Mouse (Mus musculus) hindbrain, postnatal 0 days (tissue): ENCODE results near the gene Dlat. TPM values are rescaled to one million over a fixed set of nuclear protein-coding genes. Genes with fewer than 3 reads are reported as not detected.

Source experiments
- ATAC-seq: fragments of 200-750 bp; cut with Nextera tagmentation; 2 replicates; pipeline ENCODE4 v1.8.0; 2017; ENCODE audit warnings: mild to moderate bottlenecking, moderate TSS enrichment, moderate library complexity
- DNase-seq: peaks from one replicate; pipeline ENCODE4 v3.0.0-alpha.2; 2015; ENCODE audit warnings: low spot score
- H3K27ac ChIP-seq: fragments of 300-500 bp; sonication (generic); 2 replicates; pipeline ENCODE4 v1.5.1; 2014; ENCODE audit warnings: mild to moderate bottlenecking
- H3K27me3 ChIP-seq: fragments of 300-500 bp; sonication (generic); 2 replicates; pipeline ENCODE4 v1.6.1; 2014; ENCODE audit warnings: low read length, mixed read lengths; ENCODE audit not compliant: insufficient read depth
- H3K36me3 ChIP-seq: fragments of 300-500 bp; sonication (generic); 2 replicates; pipeline ENCODE4 v1.6.1; 2014; ENCODE audit warnings: low read length, mixed read lengths; ENCODE audit not compliant: insufficient read depth
- H3K4me1 ChIP-seq: fragments of 300-500 bp; sonication (generic); 2 replicates; pipeline ENCODE4 v1.6.1; 2014; ENCODE audit warnings: antibody characterized with exemption, low read length, mixed read lengths; ENCODE audit not compliant: insufficient read depth
- H3K4me2 ChIP-seq: fragments of 300-500 bp; sonication (generic); 2 replicates; pipeline ENCODE4 v1.6.1; 2014; ENCODE audit warnings: low read depth, mild to moderate bottlenecking, low read length, moderate library complexity, mixed read lengths
- H3K4me3 ChIP-seq: fragments of 300-500 bp; sonication (generic); 2 replicates; pipeline ENCODE4 v1.5.1; 2014; ENCODE audit warnings: low read length
- H3K9ac ChIP-seq: fragments of 300-500 bp; sonication (generic); replicated peaks from 2 replicates; pipeline ENCODE4 v1.6.1; 2014; ENCODE audit warnings: mild to moderate bottlenecking, low read length, moderate library complexity, mixed read lengths
- H3K9me3 ChIP-seq: fragments of 300-500 bp; sonication (generic); 2 replicates; pipeline ENCODE4 v1.6.1; 2016; ENCODE audit warnings: low read length, mixed read lengths
- CTCF ChIP-seq: IDR thresholded peaks from 2 replicates; pipeline ENCODE4 v1.5.1; 2016; ENCODE audit warnings: antibody characterized with exemption, control low read depth, low read depth
- WGBS: fragments of 180-500 bp; shearing (Covaris S2); extraction: QIAGEN DNeasy Blood & Tissue Kit; methylation state at CpG from one replicate; pipeline ENCODE4 v1.1.7; 2014; 5-methylcytosine and 5-hydroxymethylcytosine counted together
- polyA plus RNA-seq: library from polyadenylated mRNA; unstranded; fragments of >200 nt; fragmentation: Nextera tagmentation; extraction: Ambion mirVana; gene quantifications from 2 replicates; pipeline ENCODE4 v1.2.1, GENCODE M21; 2015
- total RNA-seq: library from RNA; depleted of rRNA; stranded (reverse); fragments of >200 nt; gene quantifications from 2 replicates; pipeline ENCODE4 v1.2.3, GENCODE M21; 2014

Dlat gene
- total and polyA plus RNA-seq, 2 experiments from 2014 or later: 65.1 to 77.4 TPM

DNA sequence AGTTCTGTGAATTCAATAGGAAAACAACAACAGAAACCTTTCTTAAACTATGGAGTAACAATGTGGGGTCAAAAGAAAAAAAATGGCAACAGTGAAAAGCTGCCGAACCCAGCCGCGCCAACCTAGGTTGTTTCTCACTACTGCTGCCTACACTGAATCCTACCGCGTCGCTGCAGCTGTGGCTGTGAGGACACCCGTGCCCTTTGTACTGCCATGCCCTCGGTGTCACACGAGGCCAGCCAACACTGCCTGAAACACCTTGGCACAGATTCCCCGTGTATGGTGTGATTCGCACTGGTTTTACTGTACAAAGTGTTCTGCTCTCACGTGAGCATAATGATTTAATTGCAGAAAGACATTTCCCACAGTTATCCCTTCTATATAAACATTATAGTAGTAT, 851 bp upstream of the Dlat start:
- no peaks in the 10 kb centered on the region for H3K9me3 ChIP-seq
- peak; percentile 38 for DNase-seq
- H3K4me1 ChIP-seq: peaks cover 9% of the 10 kb centered on the region; the same call in 1 of the 2 replicates
- H3K27me3 ChIP-seq: no peaks in the 10 kb centered on the region
- ATAC-seq: no peak
- H3K9ac ChIP-seq: peak overlapping the region; percentile 98; the same call in 1 of the 2 replicates
- TF ChIP-seq CTCF: no peak
- H3K36me3 ChIP-seq: peaks cover 8% of the 10 kb centered on the region; the same call in 1 of the 2 replicates
- H3K27ac ChIP-seq: peak overlapping the region; percentile 92; the same call in 1 of the 2 replicates
- whole genome bisulfite sequencing: 19% methylated on average over 12 of the region's 12 CpGs
- peak overlapping the region; percentile 96 for H3K4me3 ChIP-seq
- peak overlapping the region; percentile 81 for H3K4me2 ChIP-seq

DNA sequence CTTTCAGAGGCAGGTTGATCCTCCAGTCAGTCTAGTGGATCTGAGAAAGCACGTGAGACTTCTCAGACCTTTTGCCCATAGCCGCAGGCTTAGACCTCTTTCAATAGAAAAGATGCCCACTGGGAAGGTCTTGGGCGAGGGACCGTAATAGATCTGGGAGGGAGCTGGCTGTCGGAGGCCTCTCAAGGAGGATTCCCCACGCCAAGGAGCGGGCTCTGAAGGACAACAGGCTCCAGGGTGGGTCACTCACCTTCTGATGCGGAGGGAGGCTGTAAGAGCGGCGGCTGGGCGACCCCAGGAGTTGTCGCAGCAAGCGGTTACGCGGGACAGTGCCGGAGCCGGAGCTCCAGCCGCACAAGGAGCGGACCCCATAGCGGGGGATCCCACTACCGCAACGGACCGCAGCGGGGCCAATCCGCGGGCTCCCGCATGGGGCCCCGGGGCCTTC, 615 bp downstream of the Dlat start:
- no peaks in the 10 kb centered on the region for H3K9me3 ChIP-seq
- DNase-seq (no peak), ATAC-seq (no peak; the same call in none of the 2 replicates)
- peak overlapping the region; percentile 98 for H3K9ac ChIP-seq
- peak overlapping the region; percentile 96 for H3K4me3 ChIP-seq
- H3K36me3 ChIP-seq: peaks cover 4% of the 10 kb centered on the region; the same call in 1 of the 2 replicates
- no peaks in the 10 kb centered on the region for H3K27me3 ChIP-seq
- peak overlapping the region; percentile 92 for H3K27ac ChIP-seq
- WGBS: under 1% methylated on average over 20 of the region's 28 CpGs
- peaks cover 9% of the 10 kb centered on the region; the same call in 1 of the 2 replicates for H3K4me1 ChIP-seq
- TF ChIP-seq CTCF: no peak
- H3K4me2 ChIP-seq: peak overlapping the region; percentile 81

DNA sequence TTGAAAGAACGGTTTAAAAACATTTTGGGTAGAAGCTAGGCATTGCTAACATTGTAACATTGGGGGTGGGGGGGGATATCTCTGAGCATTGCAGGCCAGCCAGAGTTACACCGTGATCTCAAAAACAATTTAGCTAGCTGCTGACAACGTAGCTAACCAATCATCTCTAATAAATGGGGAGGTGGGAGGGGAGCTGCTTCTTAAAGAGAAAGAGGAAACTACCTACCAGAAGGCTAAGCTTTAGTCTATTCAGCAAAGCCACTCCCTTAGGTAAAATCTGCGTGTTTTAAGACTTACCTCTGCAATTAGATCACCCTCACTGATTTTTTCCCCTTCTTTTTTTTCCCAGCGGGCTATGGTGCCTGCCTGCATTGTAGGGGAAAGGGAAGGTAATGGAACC, 1.2 kb downstream of the Dlat start:
- Histone ChIP-seq H3K27me3 (no peaks in the 10 kb centered on the region), H3K4me3 (peak overlapping the region; percentile 96), H3K4me1 (peaks cover 9% of the 10 kb centered on the region; the same call in 1 of the 2 replicates), H3K9ac (peak overlapping the region; percentile 98), H3K27ac (peak overlapping the region; percentile 92; the same call in 1 of the 2 replicates), H3K36me3 (peaks cover 5% of the 10 kb centered on the region; the same call in 1 of the 2 replicates), H3K9me3 (no peaks in the 10 kb centered on the region), H3K4me2 (peak overlapping the region; percentile 81)
- 22% methylated on average over 5 of the region's 5 CpGs for WGBS
- peak; percentile 27 for DNase-seq
- ATAC-seq: 0 out of 2 replicates have a peak, but pooled peaks have one; percentile 2
- TF ChIP-seq CTCF: no peak

DNA sequence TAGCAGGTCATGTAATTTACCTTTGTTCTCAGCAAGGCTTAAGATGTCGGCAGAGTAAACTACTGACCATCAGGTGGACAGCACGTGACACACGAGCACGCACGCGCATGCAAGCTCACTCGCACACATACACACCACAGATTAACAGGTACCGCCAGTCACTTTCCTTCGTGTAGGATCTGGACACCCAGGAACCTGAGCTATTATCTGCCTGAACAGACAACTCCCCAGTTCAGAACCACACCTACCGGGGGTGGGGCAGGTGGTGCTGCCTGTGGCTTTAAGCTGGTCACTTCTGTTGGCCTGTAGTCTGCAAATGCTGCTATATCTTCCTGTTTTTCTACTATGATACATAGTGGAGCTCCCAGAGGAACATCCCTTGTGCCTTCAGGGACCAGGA, 9.1 kb downstream of the Dlat start:
- H3K9me3 ChIP-seq: no peaks in the 10 kb centered on the region
- no peak for ATAC-seq
- TF ChIP-seq CTCF: no peak
- H3K4me3 ChIP-seq: no peak overlapping the region
- no peaks in the 10 kb centered on the region for H3K4me1 ChIP-seq
- H3K4me2 ChIP-seq: no peak overlapping the region
- H3K27ac ChIP-seq: no peak overlapping the region
- H3K36me3 ChIP-seq: peaks cover 64% of the 10 kb centered on the region
- 95% methylated on average over 10 of the region's 10 CpGs for WGBS
- no peak overlapping the region for H3K9ac ChIP-seq
- no peaks in the 10 kb centered on the region for H3K27me3 ChIP-seq
- DNase-seq: no peak

DNA sequence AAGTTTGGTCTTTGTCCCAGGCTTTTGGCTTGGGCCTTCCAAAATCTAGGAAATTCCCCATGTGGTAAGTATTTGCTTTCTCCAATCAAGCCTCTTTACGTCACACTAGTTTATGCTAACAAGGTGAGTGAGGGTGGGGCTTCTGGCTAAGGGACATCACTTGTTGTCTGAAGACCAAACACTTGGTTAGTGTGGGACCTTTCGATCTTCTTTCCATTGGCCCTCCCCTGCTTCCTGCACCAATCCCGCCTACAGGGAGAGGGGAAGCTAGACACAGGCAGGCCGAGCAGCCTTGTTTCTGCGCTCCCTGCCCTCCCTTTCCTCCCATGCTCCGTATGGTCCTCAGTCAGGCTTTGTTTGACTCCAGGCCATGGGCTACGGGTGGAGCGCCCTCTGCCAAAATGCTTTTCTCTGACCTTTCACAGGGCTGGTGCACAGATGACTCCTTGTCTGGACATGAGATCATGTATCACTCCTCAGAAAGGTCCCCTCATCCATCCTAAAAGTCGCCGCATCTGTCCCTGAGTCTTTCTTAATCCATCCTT, 12.7 kb downstream of the Dlat start:
- Histone ChIP-seq H3K4me3 (no peak overlapping the region), H3K9me3 (no peaks in the 10 kb centered on the region), H3K27ac (no peak overlapping the region), H3K36me3 (peaks cover 75% of the 10 kb centered on the region), H3K4me2 (no peak overlapping the region), H3K27me3 (no peaks in the 10 kb centered on the region), H3K4me1 (no peaks in the 10 kb centered on the region), H3K9ac (no peak overlapping the region)
- DNase-seq: no peak
- TF ChIP-seq CTCF: no peak
- 83% methylated on average over 10 of the region's 10 CpGs for WGBS
- no peak for ATAC-seq

DNA sequence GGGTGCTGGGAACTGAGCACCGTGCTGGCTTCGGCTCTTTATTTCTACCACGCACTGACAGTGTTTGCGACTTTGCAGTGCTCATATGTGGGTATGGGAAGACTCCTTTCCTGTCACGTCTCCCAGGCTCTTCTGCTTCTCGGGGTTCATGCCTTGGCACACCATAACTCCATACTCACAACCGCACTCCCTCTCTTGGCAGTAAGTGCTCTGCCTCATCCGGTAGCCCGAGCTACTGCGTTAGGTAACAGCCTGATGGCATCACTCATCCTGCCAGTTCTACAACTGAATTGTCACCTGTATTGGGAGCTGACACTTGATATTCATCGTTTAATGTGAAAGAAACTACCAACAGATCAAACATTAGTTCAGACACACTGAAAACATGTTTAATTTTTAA, 25.3 kb downstream of the Dlat start:
- no peak overlapping the region for H3K4me2 ChIP-seq
- no peak for TF ChIP-seq CTCF
- 94% methylated on average over 11 of the region's 11 CpGs for WGBS
- peaks cover 35% of the 10 kb centered on the region for H3K36me3 ChIP-seq
- no peak overlapping the region for H3K9ac ChIP-seq
- ATAC-seq (no peak), DNase-seq (no peak)
- no peaks in the 10 kb centered on the region for H3K9me3 ChIP-seq
- no peaks in the 10 kb centered on the region for H3K4me1 ChIP-seq
- no peaks in the 10 kb centered on the region for H3K27me3 ChIP-seq
- H3K27ac ChIP-seq: no peak overlapping the region
- no peak overlapping the region for H3K4me3 ChIP-seq

DNA sequence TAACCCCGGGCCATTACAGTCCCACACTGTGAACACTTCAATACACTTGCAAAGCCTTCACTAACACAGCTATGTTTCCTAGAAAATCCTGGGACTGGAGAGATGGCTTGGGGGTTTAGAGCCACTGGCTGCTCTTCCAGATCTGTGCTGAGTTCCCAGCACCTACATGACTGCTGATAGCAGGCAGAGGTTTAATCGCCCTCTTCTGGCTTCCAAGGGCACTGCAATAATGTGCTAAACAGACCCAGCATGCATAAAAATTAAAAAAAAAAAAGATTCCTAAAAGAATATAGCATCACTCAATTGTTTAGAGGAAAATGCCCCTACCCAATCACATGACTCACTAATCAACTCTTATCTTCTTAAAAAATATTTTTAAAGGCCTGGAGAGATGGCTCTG, 26.5 kb downstream of the Dlat start:
- no peak overlapping the region for H3K4me3 ChIP-seq
- no peaks in the 10 kb centered on the region for H3K4me1 ChIP-seq
- H3K36me3 ChIP-seq: peaks cover 30% of the 10 kb centered on the region
- DNase-seq: peak; percentile 23
- H3K9me3 ChIP-seq: no peaks in the 10 kb centered on the region
- H3K27ac ChIP-seq: no peak overlapping the region
- WGBS: 61% methylated on average over 2 of the region's 2 CpGs
- peak; percentile 43 for TF ChIP-seq CTCF
- ATAC-seq: no peak
- H3K9ac ChIP-seq: no peak overlapping the region
- no peaks in the 10 kb centered on the region for H3K27me3 ChIP-seq
- H3K4me2 ChIP-seq: no peak overlapping the region
